Mouse (Mus musculus) CH12.LX (cell line): Measurements from ENCODE around the gene Elane. TPM values are rescaled to one million over a fixed set of nuclear protein-coding genes. Genes with fewer than 3 reads are reported as not detected.

Experiments
- DNase-seq: peaks from one replicate; pipeline ENCODE4 v3.0.0-alpha.2; 2013; ENCODE audit errors: extremely low read depth
- H3K27ac ChIP-seq: 2 replicates; pipeline ENCODE4 v1.5.1; 2012; ENCODE audit warnings: low read depth, mild to moderate bottlenecking, control low read depth, moderate library complexity; ENCODE audit not compliant: insufficient read depth
- H3K27me3 ChIP-seq: replicated peaks from 2 replicates; pipeline ENCODE3; 2012; ENCODE audit warnings: inconsistent platforms
- H3K36me3 ChIP-seq, 2 experiments: replicated peaks in 1 of 2; 2 replicates each; pipeline versions ENCODE3 to v1.6.1; 2012; ENCODE audit warnings: inconsistent platforms in 1 of 2, low read length in 1 of 2, mild to moderate bottlenecking in 1 of 2, mixed read lengths in 1 of 2, moderate library complexity in 1 of 2; ENCODE audit not compliant: control insufficient read depth in 1 of 2, insufficient read depth in 1 of 2
- H3K4me1 ChIP-seq, 2 experiments: 2 replicates each; pipeline ENCODE4 v1.6.1; 2012; ENCODE audit warnings: inconsistent platforms in 1 of 2, moderate library complexity in 1 of 2; ENCODE audit not compliant: insufficient read depth in 2 of 2, control insufficient read depth in 1 of 2
- H3K4me2 ChIP-seq: 2 replicates; pipeline ENCODE4 v1.6.1; 2012; ENCODE audit warnings: low read depth, mild to moderate bottlenecking, control low read depth; ENCODE audit not compliant: poor library complexity, insufficient read depth, severe bottlenecking
- H3K4me3 ChIP-seq, 3 experiments: fragments of 150-350 bp in 1 of 3; sonication (generic) in 1 of 3; replicated peaks in 1 of 3; 2 replicates each; pipeline versions ENCODE3 to v1.5.1; 2011 to 2012; ENCODE audit warnings: low read depth in 2 of 3, low read length in 2 of 3, mild to moderate bottlenecking in 2 of 3, moderate library complexity in 2 of 3, control low read depth in 1 of 3, improper control_type of control experiment in 1 of 3, inconsistent platforms in 1 of 3, mixed read lengths in 1 of 3; ENCODE audit not compliant: poor library complexity in 1 of 3
- H3K79me2 ChIP-seq: replicated peaks from 2 replicates; pipeline ENCODE4 v1.6.1; 2012; ENCODE audit warnings: mild to moderate bottlenecking, moderate library complexity; ENCODE audit not compliant: control insufficient read depth, poor library complexity, insufficient read depth, severe bottlenecking; ENCODE audit errors: extremely low read depth
- H3K9ac ChIP-seq: 2 replicates; pipeline ENCODE4 v1.6.1; 2012; ENCODE audit warnings: low read depth, mild to moderate bottlenecking, control low read depth, moderate library complexity; ENCODE audit not compliant: insufficient read depth
- H3K9me3 ChIP-seq: replicated peaks from 2 replicates; pipeline ENCODE3; 2012; ENCODE audit warnings: low read length, inconsistent platforms, mixed read lengths
- BHLHE40 ChIP-seq: IDR thresholded peaks from 2 replicates; pipeline ENCODE4 v1.6.1; 2011; ENCODE audit warnings: mild to moderate bottlenecking, low read depth, low read length, improper control_type of control experiment
- CHD2 ChIP-seq: IDR thresholded peaks from 2 replicates; pipeline ENCODE4 v1.6.1; 2011; ENCODE audit warnings: low read length, improper control_type of control experiment
- ELF1 ChIP-seq: IDR thresholded peaks from 2 replicates; pipeline ENCODE4 v1.6.1; 2014; ENCODE audit warnings: low read depth, mild to moderate bottlenecking, inconsistent platforms, low read length, improper control_type of control experiment
- EP300 ChIP-seq: IDR thresholded peaks from 2 replicates; pipeline ENCODE4 v1.6.1; 2011; ENCODE audit warnings: low read length, improper control_type of control experiment
- GABPA ChIP-seq: IDR thresholded peaks from 2 replicates; pipeline ENCODE4 v1.6.1; 2012; ENCODE audit warnings: low read depth, low read length, improper control_type of control experiment, inconsistent platforms; ENCODE audit not compliant: insufficient replicate concordance
- HCFC1 ChIP-seq: IDR thresholded peaks from 2 replicates; pipeline ENCODE4 v1.6.1; 2012; ENCODE audit warnings: low read depth, mild to moderate bottlenecking, inconsistent platforms, low read length, improper control_type of control experiment
- IRF4 ChIP-seq: IDR thresholded peaks from 2 replicates; pipeline ENCODE4 v1.6.1; 2014; ENCODE audit warnings: low read depth, mild to moderate bottlenecking, inconsistent platforms, low read length, improper control_type of control experiment
- MAFK ChIP-seq: IDR thresholded peaks from 2 replicates; pipeline ENCODE4 v1.6.1; 2011; ENCODE audit warnings: low read length, improper control_type of control experiment; ENCODE audit not compliant: insufficient replicate concordance
- MAX ChIP-seq: IDR thresholded peaks from 2 replicates; pipeline ENCODE4 v1.6.1; 2011; ENCODE audit warnings: low read length, improper control_type of control experiment
- MAZ ChIP-seq: IDR thresholded peaks from 2 replicates; pipeline ENCODE4 v1.6.1; 2012; ENCODE audit warnings: low read depth, mild to moderate bottlenecking, inconsistent platforms, low read length, improper control_type of control experiment, moderate library complexity
- MYC ChIP-seq: IDR thresholded peaks from 2 replicates; pipeline ENCODE4 v1.6.1; 2011; ENCODE audit warnings: low read depth, mild to moderate bottlenecking, improper control_type of control experiment, low read length
- NELFE ChIP-seq: IDR thresholded peaks from 2 replicates; pipeline ENCODE4 v1.6.1; 2011; ENCODE audit warnings: low read depth, low read length, improper control_type of control experiment
- PAX5 ChIP-seq: IDR thresholded peaks from 2 replicates; pipeline ENCODE4 v1.6.1; 2012; ENCODE audit warnings: low read length, inconsistent platforms, mixed read lengths
- POLR2A ChIP-seq: IDR thresholded peaks from 2 replicates; pipeline ENCODE4 v1.6.1; 2011; ENCODE audit warnings: low read depth, mild to moderate bottlenecking, improper control_type of control experiment, low read length
- POLR2AphosphoS2 ChIP-seq: IDR thresholded peaks from 2 replicates; pipeline ENCODE4 v1.6.1; 2011; ENCODE audit warnings: low read depth, low read length, improper control_type of control experiment
- RAD21 ChIP-seq: IDR thresholded peaks from 2 replicates; pipeline ENCODE4 v1.6.1; 2011; ENCODE audit warnings: low read depth, mild to moderate bottlenecking, low read length, improper control_type of control experiment, moderate library complexity
- RCOR1 ChIP-seq: conservative IDR thresholded peaks from 2 replicates; pipeline ENCODE4 v1.6.1; 2012; ENCODE audit warnings: low read depth, mild to moderate bottlenecking, inconsistent platforms, low read length, improper control_type of control experiment
- TBP ChIP-seq: conservative IDR thresholded peaks from 2 replicates; pipeline ENCODE4 v1.6.1; 2011; ENCODE audit warnings: low read depth, low read length, improper control_type of control experiment
- TCF12 ChIP-seq: IDR thresholded peaks from 2 replicates; pipeline ENCODE4 v1.6.1; 2014; ENCODE audit warnings: low read depth, mild to moderate bottlenecking, inconsistent platforms, low read length, improper control_type of control experiment
- ZMIZ1 ChIP-seq: IDR thresholded peaks from 2 replicates; pipeline ENCODE4 v1.6.1; 2012; ENCODE audit warnings: low read depth, mild to moderate bottlenecking, inconsistent platforms, low read length, improper control_type of control experiment
- ZNF384 ChIP-seq: IDR thresholded peaks from 2 replicates; pipeline ENCODE4 v1.6.1; 2012; ENCODE audit warnings: low read depth, low read length, improper control_type of control experiment, inconsistent platforms
- dilution Hi-C: fragments of 300-500 bp; cut with MboI; formaldehyde crosslinking; loops from 2 replicates; pipeline ENCODE4 v1.14.3; 2020; ENCODE audit warnings: low sequenced_read_pairs; ENCODE audit not compliant: extremely low pct_unique_long_range_greater_than_20kb, extremely low pct_ligation_motif_present
- in situ Hi-C: fragments of 300-500 bp; cut with MboI; formaldehyde crosslinking; loops from 3 replicates; pipeline ENCODE4 v1.14.3; 2019; ENCODE audit warnings: low sequenced_read_pairs, low pct_ligation_motif_present, low pct_unique_long_range_greater_than_20kb, mixed read lengths
- polyA plus RNA-seq: library from polyadenylated mRNA; unstranded; fragments of >175 nt; gene quantifications from 2 replicates; pipeline ENCODE4 v1.2.1, GENCODE M21; 2012; ENCODE audit warnings: low read depth; ENCODE audit not compliant: insufficient read length
- total RNA-seq, 2 experiments: library from RNA; depleted of rRNA; stranded (reverse); fragments of 300-350 nt in 1 of 2; fragments of >200 nt in 1 of 2; gene quantifications; 2 replicates each; pipeline ENCODE4 v1.2.3; 2012 to 2014

Elane gene
- total and polyA plus RNA-seq, 3 experiments: not detected

DNA sequence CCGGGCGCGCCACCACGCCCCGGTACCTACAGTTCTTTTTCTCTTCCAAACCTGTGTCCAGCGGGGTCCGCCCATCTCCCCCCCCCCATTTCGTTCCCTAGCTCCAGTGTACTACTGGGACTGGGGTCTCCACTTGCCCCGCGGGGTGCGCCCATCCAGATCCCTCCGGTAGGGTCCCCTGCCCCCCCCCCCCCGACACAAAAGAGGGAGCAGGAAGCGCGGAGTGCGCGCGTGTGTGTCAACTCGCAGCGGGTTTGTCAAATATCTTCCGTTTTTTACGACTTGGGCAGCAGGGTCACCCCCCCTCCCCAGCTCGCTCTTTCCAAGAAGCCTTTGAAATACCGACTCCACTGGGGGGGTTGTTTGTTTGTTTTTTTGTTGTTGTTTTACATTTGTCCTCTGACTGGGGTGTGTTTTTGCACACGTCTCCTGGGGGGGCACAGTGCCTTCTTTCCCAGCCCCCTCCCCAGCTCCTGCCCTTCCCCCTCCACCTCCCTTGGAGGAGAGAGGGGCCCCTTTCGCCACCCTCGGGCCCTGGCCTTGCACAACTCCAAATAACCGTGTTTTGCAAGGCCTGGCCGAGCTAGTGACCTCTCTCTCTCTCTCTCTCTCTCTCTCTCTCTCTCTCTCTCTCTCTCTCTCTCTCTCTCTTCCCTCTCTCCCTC, 42.1 kb downstream of the Elane start:
- Histone ChIP-seq H3K27me3 (no peaks in the 10 kb centered on the region), H3K4me3 (peak overlapping the region; percentile 72 to 96 (median 91)), H3K79me2 (peaks cover 63% of the 10 kb centered on the region), H3K36me3 (peaks cover 25 to 35% of the 10 kb centered on the region in 2 experiments), H3K9me3 (no peaks in the 10 kb centered on the region), H3K27ac (peak overlapping the region; percentile 80; the same call in 1 of the 2 replicates), H3K4me2 (peak overlapping the region; percentile 46; the same call in 1 of the 2 replicates), H3K4me1 (peaks cover 10 to 66% of the 10 kb centered on the region in 2 experiments), H3K9ac (peak overlapping the region; percentile 98)
- dilution Hi-C loops (no loop called here), in situ Hi-C loops (loop anchor here (5.0 kb wide), 2 partner anchors 34 to 36 kb away; partner anchors contain the start of genes Cfd and Wdr18)
- peak; percentile 51 for DNase-seq
- TF ChIP-seq TBP (no peak), IRF4 (peak; percentile 3; the same call in 1 of the 2 replicates), POLR2A (peak; percentile 26; the same call in 1 of the 2 replicates), RAD21 (no peak), MAFK (no peak), ZNF384 (no peak), MAZ (0 out of 2 replicates have a peak, but pooled peaks have one; percentile 2), ZMIZ1 (no peak), TCF12 (0 out of 2 replicates have a peak, but pooled peaks have one; percentile 30), MAX (no peak; the same call in 1 of the 2 replicates), RCOR1 (no peak), BHLHE40 (no peak), EP300 (no peak), PAX5 (no peak), POLR2AphosphoS2 (no peak), MYC (no peak), CHD2 (peak; percentile 66; the same call in 1 of the 2 replicates), GABPA (no peak), HCFC1 (0 out of 2 replicates have a peak, but pooled peaks have one; percentile 11), ELF1 (no peak), NELFE (0 out of 2 replicates have a peak, but pooled peaks have one; percentile 3)
